ENCODE assay signal across 9 mouse cellular contexts in the genomic region with DNA sequence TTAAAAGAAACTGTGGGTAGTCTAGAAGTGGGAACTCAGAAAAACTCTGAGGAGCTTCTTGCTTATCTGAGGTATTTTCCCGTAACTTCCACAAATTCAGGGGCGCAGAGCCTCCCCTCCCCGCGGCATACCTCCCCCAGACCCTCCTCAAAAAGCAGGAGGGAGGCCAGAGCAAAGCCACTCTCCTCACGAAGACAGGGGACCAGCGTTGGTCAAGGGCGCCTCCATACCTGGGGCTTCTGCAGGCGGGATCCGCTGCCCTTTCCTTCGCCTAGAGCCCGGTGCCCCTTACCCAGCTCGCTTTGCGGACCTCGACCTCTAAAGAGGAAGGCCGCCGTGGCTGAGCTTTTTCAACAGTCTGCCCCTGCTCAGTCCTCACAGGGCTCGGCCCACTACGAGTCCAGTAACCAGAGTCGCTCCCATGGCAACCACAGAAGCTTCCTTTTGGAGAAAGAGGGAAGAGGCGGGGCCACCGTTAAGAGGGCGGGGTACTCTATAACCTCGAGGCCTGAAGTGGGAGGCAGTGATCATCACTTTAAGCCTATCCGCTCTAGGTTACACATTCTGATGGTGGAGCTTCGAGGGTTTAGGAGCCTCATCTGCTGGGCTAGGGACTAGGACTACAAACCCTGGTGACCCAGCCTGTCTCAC. TPM values are rescaled to one million over a fixed set of nuclear protein-coding genes. Genes with fewer than 3 reads are reported as not detected.
A peak's percentile ranks its signal among the peaks of the same experiment; 100 is the strongest.
DNase-seq lines count a peak whose midpoint lies in the region; ATAC-seq and TF ChIP-seq lines count a peak whose summit lies in the region.
"Had no signal": no experiment of that assay in that cellular context is flagged by ENCODE, and none has a peak within 500 bp of the region (broad histone marks: within the 10 kb centered on the region; RNA-seq: fewer than 3 reads in every experiment).

A gene (minus strand): TSS at position 430 of the 651 bp plus-strand sequence.

- no peak within 1 kb of the TSS for H3K9ac ChIP-seq in heart, adult 2 months (ENCODE audit: low read depth, low read length)
- H3K9ac ChIP-seq in neural tube, embryonic 14.5 days (replicated peaks; ENCODE audit: low read depth, low read length) = peak within 1 kb of the TSS; percentile 22; the same call in 1 of the 2 replicates

- 9% methylated on average over 25 of the region's 25 CpGs for WGBS in heart, adult 2 months
- WGBS in lung, adult 2 months = 9% methylated on average over 25 of the region's 25 CpGs
- WGBS in neural tube, embryonic 14.5 days = 2% methylated on average over 25 of the region's 25 CpGs

- no peak for TF ChIP-seq CTCF in bone marrow macrophage, adult 2 months (IDR thresholded peaks at IDR 0.05; ENCODE audit: low read depth, low read length)
- no peak for TF ChIP-seq CTCF in heart, adult 2 months (IDR thresholded peaks at IDR 0.05)
- no peak for TF ChIP-seq CTCF in lung, adult 2 months (IDR thresholded peaks at IDR 0.05; ENCODE audit: insufficient read depth, low read length)

- H3K4me2 ChIP-seq in neural tube, embryonic 14.5 days (ENCODE audit: low read depth, low read length) = peak within 1 kb of the TSS; percentile 56

- no peak within 1 kb of the TSS for H3K27ac ChIP-seq in bone marrow macrophage, adult 2 months (ENCODE audit: insufficient read depth, low read depth, low read length)
- no peak within 1 kb of the TSS for H3K27ac ChIP-seq in heart, adult 2 months
- H3K27ac ChIP-seq in neural tube, embryonic 14.5 days (ENCODE audit: low read depth, low read length) = no peak within 1 kb of the TSS

- H3K4me3 ChIP-seq in bone marrow macrophage, adult 2 months (ENCODE audit: insufficient read depth, low read length) = peak within 1 kb of the TSS; percentile 36
- H3K4me3 ChIP-seq in heart, adult 2 months = no peak within 1 kb of the TSS
- H3K4me3 ChIP-seq in lung, adult 2 months (replicated peaks; ENCODE audit: extremely low read depth, low read depth, low read length) = peak within 1 kb of the TSS; percentile 9
- peak within 1 kb of the TSS; percentile 26; the same call in 1 of the 2 replicates for H3K4me3 ChIP-seq in neural tube, embryonic 14.5 days (ENCODE audit: low read depth, low read length)

- H3K27me3 ChIP-seq in heart, adult 2 months (ENCODE audit: control insufficient read depth, insufficient read depth, low read length) = peaks cover 7% of the 10 kb centered on the region
- H3K27me3 ChIP-seq in neural tube, embryonic 14.5 days (ENCODE audit: control insufficient read depth, insufficient read depth, low read length) = peaks cover 7% of the 10 kb centered on the region; the same call in 1 of the 2 replicates

- ATAC-seq in neural tube, embryonic 14.5 days (ENCODE audit: low read depth) = peak; percentile 85; the same call in 1 of the 2 replicates
- ATAC-seq: Patski had no signal

- H3K79me2 ChIP-seq in heart, adult 2 months (replicated peaks; ENCODE audit: control insufficient read depth, insufficient read depth, low read length) = no peaks in the 10 kb centered on the region

- intact Hi-C loops in heart, adult 2 months (cut with DNase I) = no loop called here

- H3K4me1 ChIP-seq in bone marrow macrophage, adult 2 months (ENCODE audit: control insufficient read depth, insufficient read depth, low read length) = peaks cover 6% of the 10 kb centered on the region; the same call in 1 of the 2 replicates
- H3K4me1 ChIP-seq in heart, adult 2 months (ENCODE audit: control insufficient read depth, insufficient read depth, low read length) = no peaks in the 10 kb centered on the region; the same call in 1 of the 2 replicates
- peaks cover 10% of the 10 kb centered on the region for H3K4me1 ChIP-seq in lung, adult 2 months (ENCODE audit: control insufficient read depth, insufficient read depth, low read length)
- H3K4me1 ChIP-seq in neural tube, embryonic 14.5 days (ENCODE audit: control insufficient read depth, insufficient read depth, low read length) = peaks cover 6% of the 10 kb centered on the region; the same call in 1 of the 2 replicates

- no peak for TF ChIP-seq EP300 in heart, adult 2 months (IDR thresholded peaks at IDR 0.05; ENCODE audit: insufficient read depth, low read depth, low read length)

- H3K9me3 ChIP-seq in neural tube, embryonic 14.5 days (ENCODE audit: control insufficient read depth, low read length) = no peaks in the 10 kb centered on the region

- no peaks in the 10 kb centered on the region for H3K36me3 ChIP-seq in heart, adult 2 months (ENCODE audit: control insufficient read depth, insufficient read depth, low read length)
- no peaks in the 10 kb centered on the region for H3K36me3 ChIP-seq in neural tube, embryonic 14.5 days (ENCODE audit: control insufficient read depth, insufficient read depth, low read length)

- peak; percentile 48; the same call in 1 of the 2 replicates for TF ChIP-seq POLR2A in bone marrow macrophage, adult 2 months (IDR thresholded peaks at IDR 0.05; ENCODE audit: borderline replicate concordance, low read depth, low read length)
- no peak for TF ChIP-seq POLR2A in heart, adult 2 months (IDR thresholded peaks at IDR 0.05; ENCODE audit: insufficient read depth, low read depth, low read length)
- TF ChIP-seq POLR2A in lung, adult 2 months (IDR thresholded peaks at IDR 0.05; ENCODE audit: borderline replicate concordance, extremely low read depth, low read depth, low read length) = no peak; the same call in 1 of the 2 replicates

- DNase-seq in heart, adult 18-20 months = peak; percentile 6 to 8
- DNase-seq in heart, adult 9 months (ENCODE audit: low spot score in 2 of 2) = no peak
- peak; percentile 16 to 18 for DNase-seq in heart, adult 2 months
- peak; percentile 27 for DNase-seq in kidney, adult 18-20 months
- peak; percentile 10 for DNase-seq in lung, adult 2 months
- no peak for DNase-seq in natural killer cell, adult 2 months (ENCODE audit: low spot score in 2 of 2)

RNA-seq across cellular contexts. Expression of the gene that starts here (rescaled TPM):
- total RNA-seq in heart, adult 18-20 months (2021) = under 1 TPM in 1 of 2 experiments, not detected in 1; 0.15 TPM
- polyA plus RNA-seq in bone marrow macrophage, adult 2 months (2012; ENCODE audit: insufficient read depth, insufficient read length, missing spikeins) = not detected in 2 replicates
- not detected for total RNA-seq in heart, adult 2 months (2021)
- 0.06 TPM in 1 of 2 replicates, not detected in the other for polyA plus RNA-seq in heart, adult 2 months (2012; rRNA removed)
- polyA plus RNA-seq in lung, adult 2 months (2012; rRNA removed) = 0.34 and 0.79 TPM in 2 replicates
- 0.50 and 0.66 TPM in 2 replicates for polyA plus RNA-seq in neural tube, embryonic 14.5 days (2014; fragmentation: Nextera tagmentation; extraction: Ambion mirVana)

Comparison
In these comparisons a context has a peak if more than half of its experiments do, and no peak if none do; other contexts are left out.
1. Peak in DNase-seq in heart, adult 18-20 months; RNA of the gene not detected or under 1 TPM.
2. Peak in DNase-seq in heart, adult 2 months; RNA of the gene not detected or under 1 TPM.
3. Peak in DNase-seq and H3K4me3 ChIP-seq in lung, adult 2 months; RNA of the gene not detected or under 1 TPM.
4. Peak in ATAC-seq, H3K4me3 ChIP-seq, H3K9ac ChIP-seq and H3K4me2 ChIP-seq in neural tube, embryonic 14.5 days; RNA of the gene not detected or under 1 TPM.